Mouse (Mus musculus) heart, embryonic 13.5 days (tissue): Measurements from ENCODE around the gene Batf2. TPM values are rescaled to one million over a fixed set of nuclear protein-coding genes. Genes with fewer than 3 reads are reported as not detected.

Experiments used
- ATAC-seq: fragments of 200-750 bp; cut with Nextera tagmentation; 2 replicates; pipeline ENCODE4 v1.8.0; 2017; ENCODE audit warnings: moderate TSS enrichment; ENCODE audit not compliant: insufficient number of reproducible peaks, low FRiP score, low TSS enrichment; ENCODE audit errors: extremely low read depth
- H3K27ac ChIP-seq: fragments of 300-500 bp; sonication (generic); replicated peaks from 2 replicates; pipeline ENCODE4 v1.5.1; 2015; ENCODE audit warnings: moderate library complexity, mild to moderate bottlenecking, inconsistent platforms
- H3K27me3 ChIP-seq: fragments of 300-500 bp; sonication (generic); replicated peaks from 2 replicates; pipeline ENCODE4 v1.6.1; 2015; ENCODE audit warnings: mild to moderate bottlenecking, inconsistent platforms
- H3K36me3 ChIP-seq: fragments of 300-500 bp; sonication (generic); 2 replicates; pipeline ENCODE4 v1.6.1; 2015; ENCODE audit warnings: mild to moderate bottlenecking, inconsistent platforms
- H3K4me1 ChIP-seq: fragments of 300-500 bp; sonication (generic); 2 replicates; pipeline ENCODE4 v1.6.1; 2015; ENCODE audit warnings: inconsistent platforms
- H3K4me2 ChIP-seq: fragments of 300-500 bp; sonication (generic); 2 replicates; pipeline ENCODE4 v1.6.1; 2015; ENCODE audit warnings: inconsistent platforms, mild to moderate bottlenecking, moderate library complexity
- H3K4me3 ChIP-seq: fragments of 300-500 bp; sonication (generic); 2 replicates; pipeline ENCODE4 v1.5.1; 2015; ENCODE audit warnings: moderate library complexity, mild to moderate bottlenecking, inconsistent platforms
- H3K9ac ChIP-seq: fragments of 300-500 bp; sonication (generic); 2 replicates; pipeline ENCODE4 v1.6.1; 2015; ENCODE audit warnings: inconsistent platforms, mild to moderate bottlenecking, moderate library complexity
- H3K9me3 ChIP-seq: fragments of 300-500 bp; sonication (generic); 2 replicates; pipeline ENCODE4 v1.6.1; 2016; ENCODE audit warnings: inconsistent platforms
- WGBS: fragments of 180-500 bp; shearing (Covaris S2); methylation state at CpG from one replicate; pipeline ENCODE4 v1.1.7; 2015; ENCODE audit warnings: mixed read lengths; 5-methylcytosine and 5-hydroxymethylcytosine counted together
- polyA plus RNA-seq: library from polyadenylated mRNA; unstranded; fragments of >200 nt; fragmentation: Nextera tagmentation; extraction: Ambion mirVana; gene quantifications from 2 replicates; pipeline ENCODE4 v1.2.1, GENCODE M21; 2015

Batf2 gene
- polyA plus RNA-seq, 1 experiment from 2014 or later, result not detected

DNA sequence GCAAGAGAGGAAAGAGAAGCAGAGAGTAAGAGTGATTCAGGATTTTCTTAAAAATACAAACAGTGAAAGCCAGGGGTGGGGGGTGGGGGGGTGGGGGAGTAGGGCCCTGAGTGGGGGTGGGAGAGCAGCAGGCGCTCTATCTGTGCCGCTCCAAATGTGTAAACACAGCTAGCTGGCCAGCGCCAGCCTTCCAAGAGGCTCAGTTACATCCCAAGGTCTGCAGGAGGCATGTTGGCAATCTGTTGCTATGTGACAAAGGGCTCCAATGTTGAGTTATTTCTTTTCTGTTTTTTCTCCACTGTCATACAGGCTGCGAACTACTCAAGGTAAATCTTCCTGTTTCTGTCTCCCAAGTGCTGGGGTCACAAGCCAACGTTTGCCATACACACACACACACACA, 34.0 kb downstream of the Batf2 start:
- H3K4me3 ChIP-seq, result no peak overlapping the region

DNA sequence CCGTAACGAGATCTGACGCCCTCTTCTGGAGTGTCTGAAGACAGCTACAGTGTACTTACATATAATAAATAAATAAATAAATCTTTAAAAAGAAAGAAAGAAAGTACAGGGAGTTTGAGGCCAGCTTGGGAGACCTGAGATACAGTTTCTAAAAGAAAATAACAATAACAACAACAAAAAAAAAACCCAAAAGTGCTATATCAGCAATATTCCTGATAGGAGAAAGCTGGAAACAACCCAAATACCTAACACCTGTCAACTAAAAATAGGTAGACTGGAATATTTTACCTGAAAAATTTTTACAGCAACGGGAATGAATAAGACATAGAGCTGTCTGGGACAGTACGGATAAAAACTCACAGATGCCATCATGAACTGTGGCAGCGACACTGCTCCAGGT, 38.0 kb downstream of the Batf2 start:
- Histone ChIP-seq H3K4me3 (no peak overlapping the region), H3K36me3 (no peaks in the 10 kb centered on the region), H3K27me3 (peaks cover 12% of the 10 kb centered on the region; the same call in 1 of the 2 replicates), H3K9ac (no peak overlapping the region), H3K4me1 (no peaks in the 10 kb centered on the region), H3K4me2 (no peak overlapping the region), H3K27ac (no peak overlapping the region), H3K9me3 (no peaks in the 10 kb centered on the region)
- no peak for ATAC-seq
- 68% methylated on average over 6 of the region's 6 CpGs for WGBS

More for the DNA sequence above, 34.0 kb downstream of the Batf2 start:
- no peaks in the 10 kb centered on the region for H3K27me3 ChIP-seq
- no peaks in the 10 kb centered on the region for H3K9me3 ChIP-seq
- no peak overlapping the region for H3K27ac ChIP-seq
- H3K4me2 ChIP-seq, result no peak overlapping the region
- no peaks in the 10 kb centered on the region for H3K36me3 ChIP-seq
- WGBS, result 27% methylated on average over 5 of the region's 5 CpGs
- no peak overlapping the region for H3K9ac ChIP-seq
- ATAC-seq, result no peak
- no peaks in the 10 kb centered on the region for H3K4me1 ChIP-seq

DNA sequence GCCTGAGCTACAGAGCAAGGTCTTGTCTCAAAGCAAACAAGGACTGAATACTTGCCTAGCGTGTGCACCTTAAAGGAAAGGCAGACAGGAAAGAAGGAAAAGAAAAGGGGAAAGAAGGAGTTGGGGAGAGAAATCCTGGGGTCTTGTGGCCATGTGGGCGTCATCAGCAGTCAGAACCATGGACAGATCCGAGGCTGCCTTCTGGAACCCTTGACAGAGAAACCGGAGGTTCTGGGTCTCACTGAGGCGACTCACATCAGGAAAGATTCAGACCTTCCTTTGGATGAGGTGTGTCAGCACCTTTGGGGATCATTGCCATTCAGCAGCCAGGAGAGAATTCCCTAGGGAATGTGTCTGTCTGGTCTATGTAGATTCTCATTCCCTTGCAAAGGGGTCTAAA, 40.8 kb downstream of the Batf2 start:
- H3K4me3 ChIP-seq, result no peak overlapping the region
- WGBS, result 9% methylated on average over 5 of the region's 5 CpGs
- H3K36me3 ChIP-seq, result no peaks in the 10 kb centered on the region
- H3K4me1 ChIP-seq, result no peaks in the 10 kb centered on the region
- H3K9ac ChIP-seq, result no peak overlapping the region
- no peaks in the 10 kb centered on the region for H3K9me3 ChIP-seq
- ATAC-seq, result no peak
- H3K27me3 ChIP-seq, result peaks cover 15% of the 10 kb centered on the region; the same call in 1 of the 2 replicates
- H3K4me2 ChIP-seq, result no peak overlapping the region
- H3K27ac ChIP-seq, result no peak overlapping the region

DNA sequence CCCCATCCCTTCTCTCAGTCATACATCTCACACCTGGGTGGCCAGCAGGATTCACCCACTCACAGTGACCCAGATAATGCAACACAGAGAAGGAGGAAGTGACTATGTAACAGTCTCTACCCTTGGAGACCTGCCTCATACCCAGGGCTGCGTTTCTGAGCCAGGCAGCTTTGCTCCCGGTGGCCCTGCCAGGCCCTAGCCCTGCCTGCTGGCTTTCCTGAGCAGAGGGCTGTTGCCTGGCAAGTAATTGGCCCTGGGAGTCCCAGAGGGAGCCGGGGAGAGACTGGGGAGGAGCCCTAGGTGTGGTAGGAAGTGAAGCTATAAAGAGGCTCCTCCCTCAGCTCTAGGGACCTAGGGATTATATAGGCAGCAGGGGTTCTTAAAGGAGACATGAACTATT, 41.8 kb downstream of the Batf2 start:
- no peak for ATAC-seq
- Histone ChIP-seq H3K4me1 (no peaks in the 10 kb centered on the region), H3K27me3 (peaks cover 15% of the 10 kb centered on the region; the same call in 1 of the 2 replicates), H3K27ac (no peak overlapping the region), H3K9me3 (no peaks in the 10 kb centered on the region), H3K36me3 (no peaks in the 10 kb centered on the region), H3K4me3 (no peak overlapping the region), H3K9ac (no peak overlapping the region), H3K4me2 (no peak overlapping the region)
- 15% methylated on average over 3 of the region's 3 CpGs for WGBS

DNA sequence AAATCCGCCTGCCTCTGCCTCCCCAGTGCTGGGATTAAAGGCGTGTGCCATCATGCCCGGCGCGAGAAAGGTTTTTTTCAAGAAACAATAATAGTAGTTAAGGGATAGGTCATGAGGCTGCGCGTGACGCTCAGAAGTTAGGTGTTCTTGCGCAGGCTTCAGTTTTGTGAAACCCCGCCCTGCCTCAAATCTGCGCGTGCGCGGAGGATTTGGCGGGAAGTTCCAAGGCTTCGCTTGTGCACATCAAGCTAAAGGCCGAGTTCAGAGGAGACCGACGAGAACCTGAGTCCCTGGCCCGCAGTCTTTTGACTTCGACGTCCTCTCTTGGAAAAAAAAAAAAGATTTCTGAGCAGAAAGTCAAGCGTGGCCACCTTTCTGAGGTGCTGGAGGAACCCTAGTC, 43.3 kb downstream of the Batf2 start, which contains the start of gene Majin:
Gene Majin, plus strand, starts transcription at position 258 of the 400 bp plus-strand sequence.
- 76% methylated on average over 23 of the region's 23 CpGs for WGBS
- Histone ChIP-seq H3K9ac (no peak within 1 kb of the TSS), H3K9me3 (no peaks in the 10 kb centered on the region), H3K36me3 (no peaks in the 10 kb centered on the region), H3K4me2 (no peak within 1 kb of the TSS), H3K4me1 (no peaks in the 10 kb centered on the region), H3K27me3 (peaks cover 15% of the 10 kb centered on the region; the same call in 1 of the 2 replicates), H3K27ac (no peak within 1 kb of the TSS), H3K4me3 (no peak within 1 kb of the TSS)
- no peak for ATAC-seq

DNA sequence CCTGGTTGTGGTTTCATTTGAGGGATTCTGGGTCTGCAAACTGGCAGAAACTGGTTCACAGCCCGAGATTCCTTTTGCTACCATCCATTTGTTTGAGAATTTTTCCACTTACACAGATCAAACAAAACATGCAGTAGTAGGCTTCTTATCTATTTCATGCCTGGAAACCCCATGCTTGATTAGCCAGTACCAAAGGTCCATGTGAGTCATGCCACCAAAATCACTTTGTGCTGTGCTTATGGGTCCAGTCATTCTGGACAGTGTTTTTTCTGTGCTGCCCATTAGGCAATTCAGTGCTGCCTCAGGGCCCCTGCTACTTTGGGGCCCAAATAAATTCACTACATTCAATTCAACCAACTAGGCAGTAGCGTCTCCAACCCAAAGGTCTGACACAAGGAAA, 63.5 kb downstream of the Batf2 start:
- no peaks in the 10 kb centered on the region for H3K4me1 ChIP-seq
- H3K4me2 ChIP-seq, result no peak overlapping the region
- WGBS, result 57% methylated on average over 2 of the region's 2 CpGs
- H3K4me3 ChIP-seq, result no peak overlapping the region
- ATAC-seq, result no peak
- H3K27me3 ChIP-seq, result no peaks in the 10 kb centered on the region
- H3K9me3 ChIP-seq, result no peaks in the 10 kb centered on the region
- H3K36me3 ChIP-seq, result no peaks in the 10 kb centered on the region
- H3K27ac ChIP-seq, result no peak overlapping the region
- H3K9ac ChIP-seq, result no peak overlapping the region

DNA sequence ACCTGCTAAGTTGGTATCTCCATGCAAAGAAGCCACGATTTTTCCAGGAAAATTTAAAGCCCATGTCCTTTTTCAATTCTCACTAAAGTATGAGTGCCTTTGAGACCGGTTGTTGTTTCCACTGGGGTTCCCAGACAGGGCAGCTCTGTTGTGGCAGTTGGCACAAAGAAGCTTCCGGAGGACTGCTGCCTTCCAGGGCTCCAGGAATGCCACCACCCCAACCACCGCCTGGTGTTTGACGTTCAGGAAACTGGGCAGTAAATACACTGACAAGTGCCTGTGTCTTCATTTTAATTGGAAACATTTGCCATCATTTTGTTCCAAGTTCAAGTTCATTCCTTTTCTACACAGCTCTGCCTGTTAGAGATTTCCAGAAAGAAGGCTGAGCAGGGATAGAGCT, 65.9 kb downstream of the Batf2 start:
- Histone ChIP-seq H3K4me2 (no peak overlapping the region), H3K9ac (no peak overlapping the region), H3K27me3 (no peaks in the 10 kb centered on the region), H3K36me3 (no peaks in the 10 kb centered on the region), H3K4me1 (no peaks in the 10 kb centered on the region), H3K4me3 (no peak overlapping the region), H3K9me3 (no peaks in the 10 kb centered on the region), H3K27ac (no peak overlapping the region)
- ATAC-seq, result no peak
- 69% methylated on average over 5 of the region's 5 CpGs for WGBS

DNA sequence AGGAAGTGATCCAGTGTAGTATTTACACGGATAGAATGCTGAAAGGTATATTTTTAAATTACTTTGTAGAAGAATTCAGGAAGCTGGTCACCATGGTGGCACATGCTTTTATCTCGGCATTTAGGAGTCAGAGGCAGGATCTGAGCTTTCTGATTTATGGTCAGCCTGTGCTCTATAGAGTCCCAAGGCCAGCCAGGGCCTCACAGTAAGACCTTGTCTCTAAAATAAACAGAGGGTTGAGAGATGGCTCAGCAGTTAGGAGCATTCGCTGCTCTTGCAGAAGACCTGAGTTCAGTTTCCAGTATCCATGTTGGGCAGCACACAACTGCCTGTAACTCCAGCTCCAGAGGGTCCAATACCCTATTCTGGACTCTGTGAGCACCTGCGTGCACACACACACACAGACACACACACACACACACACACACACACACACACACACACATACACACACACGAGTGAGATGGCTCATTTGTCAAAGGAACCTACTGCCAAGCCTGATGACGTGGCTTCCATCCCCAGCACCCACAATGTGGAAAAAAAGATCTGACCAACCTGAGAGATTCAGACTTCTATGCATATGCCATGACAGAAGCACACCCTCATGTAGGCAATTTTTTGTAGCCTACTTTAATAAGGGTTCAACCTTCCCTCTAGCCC, 75.4 kb downstream of the Batf2 start:
- Histone ChIP-seq H3K9ac (no peak overlapping the region), H3K4me1 (0 out of 2 replicates have a peak, but pooled peaks cover 6% of the 10 kb centered on the region), H3K27ac (no peak overlapping the region), H3K4me3 (no peak overlapping the region), H3K9me3 (no peaks in the 10 kb centered on the region), H3K4me2 (no peak overlapping the region), H3K36me3 (no peaks in the 10 kb centered on the region), H3K27me3 (peaks cover 7% of the 10 kb centered on the region; the same call in 1 of the 2 replicates)
- 63% methylated on average over 6 of the region's 6 CpGs for WGBS
- no peak for ATAC-seq

DNA sequence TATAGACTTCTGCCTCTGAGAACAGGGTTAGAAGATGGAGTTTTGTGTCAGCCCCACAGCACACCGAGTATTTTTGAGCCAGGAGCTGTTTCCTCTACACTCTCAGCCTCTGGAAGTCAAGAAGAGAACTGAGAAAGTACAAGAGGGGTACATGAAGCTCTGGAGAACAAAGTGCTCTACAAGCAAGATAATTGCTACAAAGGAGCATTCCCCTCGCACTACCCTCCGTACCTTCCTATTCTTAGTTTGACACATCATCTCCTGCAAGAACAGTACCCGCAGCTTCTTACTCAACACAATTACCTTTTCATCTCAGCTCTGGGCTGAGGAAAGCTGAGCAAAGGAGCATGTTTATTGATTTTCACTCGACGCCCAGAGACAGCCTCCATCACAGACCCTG, 77.8 kb downstream of the Batf2 start:
- no peak overlapping the region for H3K4me3 ChIP-seq
- H3K4me2 ChIP-seq, result no peak overlapping the region
- no peak overlapping the region for H3K27ac ChIP-seq
- 58% methylated on average over 6 of the region's 6 CpGs for WGBS
- H3K27me3 ChIP-seq, result peaks cover 3% of the 10 kb centered on the region; the same call in 1 of the 2 replicates
- ATAC-seq, result no peak
- 0 out of 2 replicates have a peak, but pooled peaks cover 6% of the 10 kb centered on the region for H3K4me1 ChIP-seq
- H3K36me3 ChIP-seq, result no peaks in the 10 kb centered on the region
- no peak overlapping the region for H3K9ac ChIP-seq
- H3K9me3 ChIP-seq, result no peaks in the 10 kb centered on the region

Other genes starting within 250 kb of the Batf2 start
- 1.9 and 2.0 TPM in 2 replicates for gene Tigd3, start 246.8 kb upstream of the Batf2 start, polyA plus RNA-seq
- 98.1 and 104 TPM in 2 replicates for gene Dpf2, start 228.0 kb upstream of the Batf2 start, polyA plus RNA-seq
- 8.9 and 9.3 TPM in 2 replicates for gene Cdc42ep2, start 216.2 kb upstream of the Batf2 start, polyA plus RNA-seq
- 47.2 and 49.5 TPM in 2 replicates for gene Pola2, start 176.8 kb upstream of the Batf2 start, polyA plus RNA-seq
- gene Slc22a20, start 154.8 kb upstream of the Batf2 start, polyA plus RNA-seq, result not detected in 2 replicates
- 5.3 and 6.0 TPM in 2 replicates for gene Capn1, start 125.1 kb upstream of the Batf2 start, polyA plus RNA-seq
- 17.6 and 18.6 TPM in 2 replicates for gene Syvn1, start 94.4 kb upstream of the Batf2 start, polyA plus RNA-seq
- gene Mrpl49, start 83.2 kb upstream of the Batf2 start, polyA plus RNA-seq, result 59.8 and 66.3 TPM in 2 replicates
- 467 and 540 TPM in 2 replicates for gene Fau, start 83.1 kb upstream of the Batf2 start, polyA plus RNA-seq
- 21.1 and 23.1 TPM in 2 replicates for gene Znhit2, start 79.8 kb upstream of the Batf2 start, polyA plus RNA-seq
- gene Tm7sf2, start 72.6 kb upstream of the Batf2 start, polyA plus RNA-seq, result 7.8 and 8.0 TPM in 2 replicates
- gene Vps51, start 63.8 kb upstream of the Batf2 start, polyA plus RNA-seq, result 48.1 and 48.4 TPM in 2 replicates
- not detected in 2 replicates for gene Tmem262, start 61.0 kb upstream of the Batf2 start, polyA plus RNA-seq
- 0.83 and 0.92 TPM in 2 replicates for gene Gm28374, start 58.7 kb upstream of the Batf2 start, polyA plus RNA-seq
- gene Zfpl1, start 56.0 kb upstream of the Batf2 start, polyA plus RNA-seq, result 50.7 and 53.7 TPM in 2 replicates
- gene Cdca5, start 56.0 kb upstream of the Batf2 start, polyA plus RNA-seq, result 27.4 and 27.6 TPM in 2 replicates
- gene AC131692.1, start 46.6 kb upstream of the Batf2 start, polyA plus RNA-seq, result 0.20 and 0.28 TPM in 2 replicates
- gene Naaladl1, start 35.2 kb upstream of the Batf2 start, polyA plus RNA-seq, result 0.09 and 0.24 TPM in 2 replicates
- 30.8 and 33.0 TPM in 2 replicates for gene Sac3d1, start 22.3 kb upstream of the Batf2 start, polyA plus RNA-seq
- 21.0 and 23.9 TPM in 2 replicates for gene Snx15, start 12.7 kb upstream of the Batf2 start, polyA plus RNA-seq
- gene Arl2, start 565 bp downstream of the Batf2 start, polyA plus RNA-seq, result 83.0 and 85.6 TPM in 2 replicates
- not detected in 2 replicates for gene Majin, start 43.4 kb downstream of the Batf2 start, polyA plus RNA-seq
- 0.34 TPM in 1 of 2 replicates, not detected in the other for gene Gpha2, start 85.4 kb downstream of the Batf2 start, polyA plus RNA-seq
- 20.7 and 21.2 TPM in 2 replicates for gene Ppp2r5b, start 94.9 kb downstream of the Batf2 start, polyA plus RNA-seq
- 6.5 and 7.1 TPM in 2 replicates for gene Atg2a, start 100.7 kb downstream of the Batf2 start, polyA plus RNA-seq
- gene Ehd1, start 135.7 kb downstream of the Batf2 start, polyA plus RNA-seq, result 70.0 and 72.4 TPM in 2 replicates
- 0.45 and 0.60 TPM in 2 replicates for gene Cdc42bpg, start 165.5 kb downstream of the Batf2 start, polyA plus RNA-seq
- 46.9 and 48.1 TPM in 2 replicates for gene Men1, start 194.0 kb downstream of the Batf2 start, polyA plus RNA-seq
- 12.5 and 13.5 TPM in 2 replicates for gene Map4k2, start 200.2 kb downstream of the Batf2 start, polyA plus RNA-seq
- 89.2 and 89.7 TPM in 2 replicates for gene Sf1, start 222.7 kb downstream of the Batf2 start, polyA plus RNA-seq
- 203 and 219 TPM in 2 replicates for gene Pygm, start 243.4 kb downstream of the Batf2 start, polyA plus RNA-seq